Comparison of ENCODE assay signal across 10 mouse cellular contexts in the genomic region with DNA sequence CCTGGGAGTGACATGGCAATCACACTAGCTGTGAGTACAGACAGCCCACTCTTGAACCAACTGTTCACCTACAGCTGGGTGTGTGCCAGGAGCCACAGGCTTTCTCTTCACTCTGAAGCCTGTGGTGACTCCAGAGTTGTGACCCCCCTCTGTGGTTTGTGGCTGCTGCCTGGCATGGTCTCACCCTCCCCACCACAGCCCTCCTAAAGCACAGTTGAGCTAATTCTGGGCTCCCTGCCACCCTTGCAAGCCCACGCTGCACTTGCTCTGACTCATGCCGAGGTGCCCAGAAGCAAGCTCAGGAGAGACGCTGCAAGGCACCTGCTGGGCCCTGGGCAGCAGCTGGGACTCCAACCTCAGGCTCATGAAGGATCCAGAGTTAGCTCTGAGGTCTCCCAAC. TPM values are rescaled to one million over a fixed set of nuclear protein-coding genes. Genes with fewer than 3 reads are reported as not detected.
DNase-seq lines count a peak whose midpoint lies in the region; ATAC-seq and TF ChIP-seq lines count a peak whose summit lies in the region.
"Had no signal": no experiment of that assay in that cellular context is flagged by ENCODE, and none has a peak within 500 bp of the region (broad histone marks: within the 10 kb centered on the region; RNA-seq: fewer than 3 reads in every experiment).

No protein-coding gene starts in this region.

- no peak overlapping the region for H3K4me3 ChIP-seq in forebrain, postnatal 0 days (ENCODE audit: low read depth, low read length)
- no peak overlapping the region for H3K4me3 ChIP-seq in forebrain, embryonic 10.5 days
- no peak overlapping the region for H3K4me3 ChIP-seq in kidney, adult 2 months (ENCODE audit: insufficient read depth, low read depth, low read length)
- no peak overlapping the region for H3K4me3 ChIP-seq in heart, adult 2 months
- H3K4me3 ChIP-seq: erythroblast, embryonic 14.5 days; limb, embryonic 12.5 days had no signal

- H3K27me3 ChIP-seq in forebrain, postnatal 0 days (ENCODE audit: insufficient read depth, low read length), result no peaks in the 10 kb centered on the region
- H3K27me3 ChIP-seq in forebrain, embryonic 10.5 days (ENCODE audit: poor library complexity, severe bottlenecking), result no peaks in the 10 kb centered on the region
- no peaks in the 10 kb centered on the region for H3K27me3 ChIP-seq in kidney, adult 2 months (replicated peaks; ENCODE audit: control insufficient read depth, insufficient read depth, low read length)
- H3K27me3 ChIP-seq in heart, adult 2 months (ENCODE audit: control insufficient read depth, insufficient read depth, low read length), result no peaks in the 10 kb centered on the region
- H3K27me3 ChIP-seq: limb, embryonic 12.5 days had no signal

- H3K4me1 ChIP-seq in forebrain, postnatal 0 days (ENCODE audit: insufficient read depth), result no peaks in the 10 kb centered on the region
- peaks cover 19% of the 10 kb centered on the region for H3K4me1 ChIP-seq in forebrain, embryonic 10.5 days
- no peaks in the 10 kb centered on the region for H3K4me1 ChIP-seq in kidney, adult 2 months (ENCODE audit: control insufficient read depth, insufficient read depth, low read length)
- peaks cover 3% of the 10 kb centered on the region; the same call in 1 of the 2 replicates for H3K4me1 ChIP-seq in heart, adult 2 months (ENCODE audit: control insufficient read depth, insufficient read depth, low read length)

- peak; percentile 6 for DNase-seq in forebrain, postnatal 0 days
- no peak for DNase-seq in forebrain, embryonic 10.5 days (ENCODE audit: extremely low spot score, low spot score)
- DNase-seq in CD8-positive naive resting alpha-beta T cell, adult 2 months (ENCODE audit: low read depth in 2 of 2, low spot score in 2 of 2), result peak; percentile 47 to 70
- peak; percentile 85 to 87 for DNase-seq in frontal cortex, postnatal 36 days (ENCODE audit: low spot score in 2 of 2)
- no peak for DNase-seq in adipocyte (ENCODE audit: low spot score)
- no peak for DNase-seq in kidney, adult 2 months
- DNase-seq in heart, adult 2 months, result no peak

- no peak for TF ChIP-seq CTCF in forebrain, postnatal 0 days (IDR thresholded peaks at IDR 0.05; ENCODE audit: low read depth)
- TF ChIP-seq CTCF in kidney, adult 2 months (conservative IDR thresholded peaks at IDR 0.05; ENCODE audit: insufficient read depth, insufficient read length, low read depth, low read length), result no peak
- no peak for TF ChIP-seq CTCF in heart, adult 2 months (IDR thresholded peaks at IDR 0.05)

- no peak for TF ChIP-seq EP300 in heart, adult 2 months (IDR thresholded peaks at IDR 0.05; ENCODE audit: insufficient read depth, low read depth, low read length)

- H3K36me3 ChIP-seq in forebrain, postnatal 0 days (ENCODE audit: insufficient read depth), result no peaks in the 10 kb centered on the region
- no peaks in the 10 kb centered on the region for H3K36me3 ChIP-seq in forebrain, embryonic 10.5 days (replicated peaks)
- no peaks in the 10 kb centered on the region for H3K36me3 ChIP-seq in kidney, adult 2 months (ENCODE audit: control insufficient read depth, insufficient read depth, low read length)
- H3K36me3 ChIP-seq in heart, adult 2 months (ENCODE audit: control insufficient read depth, insufficient read depth, low read length), result no peaks in the 10 kb centered on the region
- H3K36me3 ChIP-seq: limb, embryonic 12.5 days had no signal

- H3K4me2 ChIP-seq in forebrain, postnatal 0 days (ENCODE audit: low read depth), result no peak overlapping the region
- H3K4me2 ChIP-seq: limb, embryonic 12.5 days had no signal

- H3K9me3 ChIP-seq in forebrain, postnatal 0 days (ENCODE audit: low read length), result no peaks in the 10 kb centered on the region
- H3K9me3 ChIP-seq in forebrain, embryonic 10.5 days, result no peaks in the 10 kb centered on the region
- H3K9me3 ChIP-seq: limb, embryonic 12.5 days had no signal

- H3K79me2 ChIP-seq in heart, adult 2 months (replicated peaks; ENCODE audit: control insufficient read depth, insufficient read depth, low read length), result no peaks in the 10 kb centered on the region

- no peak overlapping the region for H3K27ac ChIP-seq in forebrain, postnatal 0 days (ENCODE audit: low read depth, low read length)
- H3K27ac ChIP-seq in forebrain, embryonic 10.5 days, result no peak overlapping the region
- H3K27ac ChIP-seq in kidney, adult 2 months (ENCODE audit: insufficient read depth, low read depth, low read length), result no peak overlapping the region
- H3K27ac ChIP-seq in heart, adult 2 months, result no peak overlapping the region
- H3K27ac ChIP-seq: limb, embryonic 12.5 days had no signal

- intact Hi-C loops in heart, adult 2 months (cut with DNase I), result no loop called here

- ATAC-seq in forebrain, postnatal 0 days, result no peak
- ATAC-seq in megakaryocyte-erythroid progenitor cell, adult 5-6 weeks (replicated peaks; ENCODE audit: low FRiP score, low TSS enrichment, poor library complexity, severe bottlenecking), result peak; percentile 65

- WGBS in forebrain, postnatal 0 days, result 62% methylated on average over 3 of the region's 3 CpGs
- 84% methylated on average over 3 of the region's 3 CpGs for WGBS in forebrain, embryonic 10.5 days
- WGBS in kidney, adult 2 months, result 77% methylated on average over 3 of the region's 3 CpGs
- WGBS in heart, adult 2 months, result 59% methylated on average over 3 of the region's 3 CpGs

- H3K9ac ChIP-seq in forebrain, postnatal 0 days, result no peak overlapping the region
- no peak overlapping the region for H3K9ac ChIP-seq in heart, adult 2 months (ENCODE audit: low read depth, low read length)
- H3K9ac ChIP-seq: limb, embryonic 12.5 days had no signal

- TF ChIP-seq POLR2A in kidney, adult 2 months (IDR thresholded peaks at IDR 0.05; ENCODE audit: low read depth, low read length), result no peak
- TF ChIP-seq POLR2A in heart, adult 2 months (IDR thresholded peaks at IDR 0.05; ENCODE audit: insufficient read depth, low read depth, low read length), result no peak

RNA-seq across cellular contexts. Expression of a gene that starts 23.0 kb away (rescaled TPM):
- total RNA-seq in forebrain, postnatal 0 days (2014; rRNA removed), result 20.5 and 22.7 TPM in 2 replicates
- 10.4 and 13.6 TPM in 2 replicates for polyA plus RNA-seq in forebrain, postnatal 0 days (2015; fragmentation: Nextera tagmentation; extraction: Ambion mirVana)
- polyA plus RNA-seq in forebrain, embryonic 10.5 days (2016; fragmentation: Nextera tagmentation; extraction: Ambion mirVana), result 0.66 and 0.68 TPM in 2 replicates
- total RNA-seq in megakaryocyte-erythroid progenitor cell, adult 5-6 weeks (2014; fragmentation: Nextera tagmentation), result not detected in 2 replicates
- 0.05 and 0.15 TPM in 2 replicates for total RNA-seq in megakaryocyte-erythroid progenitor cell, adult 5-6 weeks (2017)
- polyA plus RNA-seq in kidney, adult 2 months (2012; rRNA removed), result 0.86 and 1.2 TPM in 2 replicates
- under 1 TPM; 0.55 to 0.60 TPM for total RNA-seq in heart, adult 2 months (2021)
- polyA plus RNA-seq in heart, adult 2 months (2012; rRNA removed), result 0.91 and 1.1 TPM in 2 replicates

Comparison
In these comparisons a context has a peak if more than half of its experiments do, and no peak if none do; other contexts are left out.
1. DNase-seq: peak in forebrain, postnatal 0 days (single experiment), CD8-positive naive resting alpha-beta T cell, adult 2 months (2 of 2) and frontal cortex, postnatal 36 days (2 of 2); none in forebrain, embryonic 10.5 days (single experiment), adipocyte (single experiment), kidney, adult 2 months (single experiment) and heart, adult 2 months (0 of 2).